Mouse (Mus musculus): ENCODE data around the gene Cyb5r4. TPM values are rescaled to one million over a fixed set of nuclear protein-coding genes. Genes with fewer than 3 reads are reported as not detected.
A peak's percentile ranks its signal among the peaks of the same experiment; 100 is the strongest.
"Not testable (repeated sequence)": the region's sequence is repeated elsewhere in the genome, so short reads cannot be mapped to it uniquely, and the experiment has no call there.

Cyb5r4 gene
- polyA plus RNA-seq (2015; fragmentation: Nextera tagmentation; extraction: Ambion mirVana) = 46.9 and 53.8 TPM in 2 replicates

DNA sequence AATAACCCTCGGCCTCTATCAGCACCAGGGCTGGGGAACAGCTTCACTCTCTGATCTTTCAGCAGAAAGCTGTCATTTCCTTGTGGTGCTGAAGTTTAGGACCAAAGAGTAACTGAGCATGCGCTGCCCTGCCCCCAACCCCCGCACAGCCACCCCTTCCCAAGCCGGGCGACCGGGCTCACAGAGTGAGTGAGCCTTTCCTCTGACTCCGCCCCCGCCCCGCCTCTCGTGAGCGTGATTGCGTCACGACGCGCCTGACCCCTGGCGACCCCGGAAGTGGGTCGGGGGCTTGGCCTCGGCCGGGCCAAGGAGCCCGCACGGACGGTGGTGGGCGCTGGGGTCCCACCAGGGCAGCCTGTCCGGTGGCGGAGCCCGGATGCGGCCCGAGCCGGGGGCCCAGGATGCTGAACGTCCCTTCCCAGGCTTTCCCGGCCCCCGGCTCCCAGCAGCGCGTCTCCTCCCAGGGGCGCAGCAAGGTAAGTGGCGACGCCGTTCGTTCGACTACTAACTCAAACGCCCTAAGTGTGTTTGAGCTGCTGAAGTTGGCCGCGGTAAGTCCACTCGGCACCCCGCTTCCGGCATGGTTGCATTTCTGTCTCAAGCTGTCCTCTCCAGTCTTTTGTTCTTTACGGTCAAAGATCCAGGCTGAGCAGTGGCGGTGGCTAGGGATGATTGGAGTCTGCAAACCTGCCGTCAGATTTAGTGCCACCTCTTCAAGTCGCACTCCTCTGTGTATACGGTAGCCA, at the start of gene Cyb5r4:
Gene Cyb5r4, plus strand, starts transcription at position 237 of the 746 bp plus-strand sequence.
- ATAC-seq (replicated peaks; ENCODE audit: extremely low read depth, insufficient read depth, low FRiP score) = peak; percentile 100
- Histone ChIP-seq H3K4me2 (ENCODE audit: low read depth, low read length) (peak within 1 kb of the TSS; percentile 89), H3K36me3 (ENCODE audit: control insufficient read depth, insufficient read depth) (no peaks in the 10 kb centered on the region), H3K27ac (ENCODE audit: low read length) (peak within 1 kb of the TSS; percentile 81), H3K4me3 (ENCODE audit: low read length) (peak within 1 kb of the TSS; percentile 80), H3K9ac (ENCODE audit: low read length) (peak within 1 kb of the TSS; percentile 86), H3K4me1 (ENCODE audit: control insufficient read depth, insufficient read depth, low read length) (peaks cover 16% of the 10 kb centered on the region), H3K9me3 (replicated peaks; ENCODE audit: control insufficient read depth, low read length) (no peaks in the 10 kb centered on the region), H3K27me3 (ENCODE audit: control insufficient read depth, insufficient read depth, low read length) (peaks cover 5% of the 10 kb centered on the region; the same call in 1 of the 2 replicates)
- under 1% methylated on average over 52 of the region's 52 CpGs for WGBS

DNA sequence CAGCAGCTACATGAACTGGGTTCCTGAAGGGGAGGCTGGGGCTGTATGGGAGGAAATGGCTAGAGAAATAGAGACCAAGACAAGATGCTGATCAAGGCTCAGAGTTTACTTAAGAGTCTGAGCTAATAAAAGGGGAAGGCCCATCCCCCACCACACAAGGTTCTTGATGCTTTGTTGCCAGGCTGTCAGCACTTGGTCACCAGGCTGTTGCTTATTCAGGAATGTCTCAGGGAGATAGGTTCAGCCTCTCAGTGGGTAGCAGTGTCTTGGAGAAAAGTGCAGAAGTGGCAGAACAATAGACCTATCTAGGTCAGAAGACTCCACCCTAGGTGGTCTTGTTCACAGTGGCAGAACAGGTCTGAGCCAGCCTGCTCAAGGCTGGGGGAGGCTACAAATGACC, 49.3 kb upstream of the Cyb5r4 start:
- not testable (repeated sequence) for H3K4me2 ChIP-seq (ENCODE audit: low read depth, low read length); H3K27me3 ChIP-seq (ENCODE audit: control insufficient read depth, insufficient read depth, low read length); H3K4me1 ChIP-seq (ENCODE audit: control insufficient read depth, insufficient read depth, low read length); H3K4me3 ChIP-seq (ENCODE audit: low read length); H3K9ac ChIP-seq (ENCODE audit: low read length); H3K9me3 ChIP-seq (replicated peaks; ENCODE audit: control insufficient read depth, low read length); H3K27ac ChIP-seq (ENCODE audit: low read length); H3K36me3 ChIP-seq (ENCODE audit: control insufficient read depth, insufficient read depth); ATAC-seq (replicated peaks; ENCODE audit: extremely low read depth, insufficient read depth, low FRiP score)

DNA sequence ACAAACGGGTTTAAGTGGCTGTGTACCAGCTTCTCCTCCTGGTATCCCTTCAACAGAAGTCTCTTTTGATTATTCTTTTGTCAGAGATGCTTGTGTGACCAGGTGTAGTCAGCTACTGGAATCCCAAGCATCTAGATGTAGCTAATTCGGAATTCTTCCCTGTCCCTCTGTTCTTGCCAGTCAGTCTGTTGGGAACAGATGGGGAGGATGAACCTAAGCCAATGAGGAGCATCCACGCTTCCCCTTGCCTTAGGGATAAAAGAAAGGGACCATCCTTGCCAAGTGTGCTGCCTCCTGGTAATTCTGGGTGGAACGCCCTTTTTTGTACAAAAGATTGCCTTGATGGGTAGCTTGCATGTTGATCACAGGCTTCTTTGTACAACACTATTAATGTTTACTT, 48.3 kb upstream of the Cyb5r4 start:
- Histone ChIP-seq H3K36me3 (ENCODE audit: control insufficient read depth, insufficient read depth) (no peaks in the 10 kb centered on the region), H3K4me3 (ENCODE audit: low read length) (no peak overlapping the region), H3K4me2 (ENCODE audit: low read depth, low read length) (no peak overlapping the region), H3K27me3 (ENCODE audit: control insufficient read depth, insufficient read depth, low read length) (no peaks in the 10 kb centered on the region), H3K27ac (ENCODE audit: low read length) (no peak overlapping the region), H3K9me3 (replicated peaks; ENCODE audit: control insufficient read depth, low read length) (no peaks in the 10 kb centered on the region), H3K4me1 (ENCODE audit: control insufficient read depth, insufficient read depth, low read length) (no peaks in the 10 kb centered on the region; the same call in 1 of the 2 replicates), H3K9ac (ENCODE audit: low read length) (no peak overlapping the region)
- ATAC-seq (replicated peaks; ENCODE audit: extremely low read depth, insufficient read depth, low FRiP score) = no peak
- WGBS = 66% methylated on average over 4 of the region's 4 CpGs

DNA sequence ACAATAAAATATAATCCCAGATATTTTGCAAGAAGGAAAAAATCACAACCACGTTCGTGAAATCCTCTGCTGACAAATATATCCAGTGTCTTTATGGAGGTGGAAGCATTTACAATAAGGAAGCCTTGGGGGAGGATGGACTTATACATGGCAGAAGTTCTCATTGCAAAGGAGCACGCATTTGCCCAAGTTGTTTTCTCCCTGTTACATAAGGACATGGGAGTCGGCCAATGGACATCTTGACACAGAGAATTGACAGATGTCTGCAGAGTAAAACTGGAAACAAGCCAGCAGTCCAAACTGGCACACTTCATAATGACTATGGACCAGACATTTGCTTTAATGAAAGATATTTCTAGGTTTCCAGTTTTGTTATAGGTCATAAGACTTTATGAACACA, 44.9 kb upstream of the Cyb5r4 start:
- Histone ChIP-seq H3K4me2 (ENCODE audit: low read depth, low read length) (no peak overlapping the region), H3K27me3 (ENCODE audit: control insufficient read depth, insufficient read depth, low read length) (no peaks in the 10 kb centered on the region), H3K27ac (ENCODE audit: low read length) (no peak overlapping the region), H3K4me3 (ENCODE audit: low read length) (no peak overlapping the region), H3K4me1 (ENCODE audit: control insufficient read depth, insufficient read depth, low read length) (no peaks in the 10 kb centered on the region; the same call in 1 of the 2 replicates), H3K9me3 (replicated peaks; ENCODE audit: control insufficient read depth, low read length) (no peaks in the 10 kb centered on the region), H3K36me3 (ENCODE audit: control insufficient read depth, insufficient read depth) (no peaks in the 10 kb centered on the region), H3K9ac (ENCODE audit: low read length) (no peak overlapping the region)
- WGBS = 68% methylated on average over 4 of the region's 4 CpGs
- ATAC-seq (replicated peaks; ENCODE audit: extremely low read depth, insufficient read depth, low FRiP score) = no peak

DNA sequence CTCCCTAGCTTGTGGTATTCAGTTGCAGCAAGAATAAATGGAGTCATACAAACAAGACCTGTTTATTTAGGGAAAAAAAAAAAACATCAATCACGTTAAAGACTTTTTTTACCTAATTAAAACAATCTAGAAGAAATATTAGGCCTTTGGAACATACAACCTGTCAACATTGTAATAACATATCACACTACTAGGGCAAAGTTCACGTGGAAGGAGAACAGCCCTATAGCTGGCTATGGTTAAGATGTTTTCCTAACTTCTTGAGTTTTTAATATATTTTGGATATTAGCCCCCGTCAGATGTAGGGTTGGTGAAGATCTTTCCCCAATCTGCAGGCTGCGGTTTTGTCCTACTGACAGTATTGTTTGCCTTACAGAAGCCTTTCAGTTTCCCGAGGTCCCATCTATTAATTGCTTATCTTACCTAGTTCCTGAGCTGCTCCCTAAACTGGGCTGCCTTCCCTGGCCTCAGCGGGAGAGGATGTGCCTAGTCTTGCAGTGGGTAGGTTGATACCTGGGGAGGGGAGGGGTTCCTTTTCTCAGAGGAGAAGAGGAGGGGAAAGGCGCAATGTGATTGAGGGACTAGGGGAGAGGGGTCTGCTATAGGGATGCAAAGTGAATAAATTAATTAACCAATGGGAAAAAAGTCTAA, 43.4 kb upstream of the Cyb5r4 start:
- no peak for ATAC-seq (replicated peaks; ENCODE audit: extremely low read depth, insufficient read depth, low FRiP score)
- Histone ChIP-seq H3K4me3 (ENCODE audit: low read length) (no peak overlapping the region), H3K27ac (ENCODE audit: low read length) (no peak overlapping the region), H3K4me1 (ENCODE audit: control insufficient read depth, insufficient read depth, low read length) (no peaks in the 10 kb centered on the region; the same call in 1 of the 2 replicates), H3K4me2 (ENCODE audit: low read depth, low read length) (no peak overlapping the region), H3K9ac (ENCODE audit: low read length) (no peak overlapping the region), H3K9me3 (replicated peaks; ENCODE audit: control insufficient read depth, low read length) (no peaks in the 10 kb centered on the region), H3K36me3 (ENCODE audit: control insufficient read depth, insufficient read depth) (no peaks in the 10 kb centered on the region), H3K27me3 (ENCODE audit: control insufficient read depth, insufficient read depth, low read length) (no peaks in the 10 kb centered on the region)
- 65% methylated on average over 7 of the region's 7 CpGs for WGBS

DNA sequence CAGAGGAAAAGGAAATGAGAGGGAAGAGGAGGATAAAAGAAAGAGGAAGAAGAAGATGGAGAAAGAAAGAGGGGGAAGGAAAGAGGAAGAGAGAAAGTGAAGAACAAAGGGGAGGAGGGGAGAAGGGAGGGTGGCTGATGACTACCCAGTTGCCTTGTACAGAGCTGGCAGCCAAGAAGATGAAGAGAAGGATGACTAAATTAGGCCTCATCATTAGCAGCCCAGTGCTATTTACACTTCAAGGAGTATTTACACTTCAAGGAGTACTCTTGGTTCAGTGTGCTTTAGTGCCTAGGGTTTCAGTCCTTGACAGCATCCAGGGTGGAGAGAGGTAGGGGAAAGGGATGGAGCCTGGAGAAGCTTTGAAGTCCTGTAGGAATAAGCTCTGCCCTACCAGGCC, 41.8 kb upstream of the Cyb5r4 start:
- H3K4me3 ChIP-seq (ENCODE audit: low read length) = no peak overlapping the region
- 0 out of 2 replicates have a peak, but pooled peaks cover 2% of the 10 kb centered on the region for H3K27me3 ChIP-seq (ENCODE audit: control insufficient read depth, insufficient read depth, low read length)
- H3K36me3 ChIP-seq (ENCODE audit: control insufficient read depth, insufficient read depth) = no peaks in the 10 kb centered on the region
- no peaks in the 10 kb centered on the region; the same call in 1 of the 2 replicates for H3K4me1 ChIP-seq (ENCODE audit: control insufficient read depth, insufficient read depth, low read length)
- H3K4me2 ChIP-seq (ENCODE audit: low read depth, low read length) = no peak overlapping the region
- no peak overlapping the region for H3K9ac ChIP-seq (ENCODE audit: low read length)
- ATAC-seq (replicated peaks; ENCODE audit: extremely low read depth, insufficient read depth, low FRiP score) = no peak
- H3K9me3 ChIP-seq (replicated peaks; ENCODE audit: control insufficient read depth, low read length) = no peaks in the 10 kb centered on the region
- no peak overlapping the region for H3K27ac ChIP-seq (ENCODE audit: low read length)

DNA sequence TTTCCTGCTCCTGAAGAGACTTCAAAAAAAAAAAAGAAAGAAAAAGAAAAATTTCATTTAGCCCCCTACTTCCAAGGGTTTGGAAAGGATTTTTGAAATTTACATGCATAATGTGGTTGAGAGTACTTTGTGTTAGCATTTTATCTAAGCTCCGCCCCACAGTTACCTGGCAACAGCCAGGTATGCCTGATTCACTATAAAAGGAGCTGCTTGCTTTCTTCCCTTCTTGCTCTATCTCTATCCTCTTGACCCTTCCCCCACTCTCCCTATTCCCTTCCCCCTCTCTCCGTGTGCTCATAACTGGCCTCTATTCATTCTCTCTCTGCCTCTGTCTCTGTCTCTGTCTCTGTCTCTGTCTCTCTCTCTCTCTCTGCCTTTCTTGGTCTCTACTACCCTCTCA, 40.9 kb upstream of the Cyb5r4 start:
- WGBS = 45% methylated on average over 2 of the region's 2 CpGs
- H3K9me3 ChIP-seq (replicated peaks; ENCODE audit: control insufficient read depth, low read length) = no peaks in the 10 kb centered on the region
- H3K4me2 ChIP-seq (ENCODE audit: low read depth, low read length) = no peak overlapping the region
- H3K4me1 ChIP-seq (ENCODE audit: control insufficient read depth, insufficient read depth, low read length) = no peaks in the 10 kb centered on the region; the same call in 1 of the 2 replicates
- ATAC-seq (replicated peaks; ENCODE audit: extremely low read depth, insufficient read depth, low FRiP score) = no peak
- no peak overlapping the region for H3K9ac ChIP-seq (ENCODE audit: low read length)
- 0 out of 2 replicates have a peak, but pooled peaks cover 2% of the 10 kb centered on the region for H3K27me3 ChIP-seq (ENCODE audit: control insufficient read depth, insufficient read depth, low read length)
- H3K36me3 ChIP-seq (ENCODE audit: control insufficient read depth, insufficient read depth) = no peaks in the 10 kb centered on the region
- no peak overlapping the region for H3K27ac ChIP-seq (ENCODE audit: low read length)
- no peak overlapping the region for H3K4me3 ChIP-seq (ENCODE audit: low read length)

DNA sequence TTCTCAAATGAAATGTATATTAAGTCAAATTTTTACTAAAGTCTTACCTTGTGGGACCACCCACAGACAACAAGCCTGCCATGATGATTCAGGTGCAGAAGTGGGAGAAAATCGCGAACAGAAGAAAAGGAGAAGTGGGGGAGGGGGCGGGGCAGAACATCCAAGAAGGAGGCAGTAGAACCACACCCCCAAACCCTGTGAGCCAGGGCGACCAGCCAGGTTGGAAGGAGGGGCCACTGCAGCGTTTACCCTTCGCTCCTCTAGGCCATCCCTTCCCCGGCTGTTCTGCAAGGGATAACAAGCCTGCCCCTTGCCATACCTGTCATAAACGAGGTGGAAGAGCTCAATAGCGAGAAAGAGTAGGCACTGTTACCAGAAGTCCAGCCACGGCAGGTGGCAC, 40.3 kb upstream of the Cyb5r4 start:
- WGBS = 34% methylated on average over 10 of the region's 10 CpGs
- ATAC-seq (replicated peaks; ENCODE audit: extremely low read depth, insufficient read depth, low FRiP score) = no peak
- Histone ChIP-seq H3K4me2 (ENCODE audit: low read depth, low read length) (no peak overlapping the region), H3K4me1 (ENCODE audit: control insufficient read depth, insufficient read depth, low read length) (no peaks in the 10 kb centered on the region; the same call in 1 of the 2 replicates), H3K27ac (ENCODE audit: low read length) (no peak overlapping the region), H3K36me3 (ENCODE audit: control insufficient read depth, insufficient read depth) (no peaks in the 10 kb centered on the region), H3K27me3 (ENCODE audit: control insufficient read depth, insufficient read depth, low read length) (0 out of 2 replicates have a peak, but pooled peaks cover 2% of the 10 kb centered on the region), H3K9me3 (replicated peaks; ENCODE audit: control insufficient read depth, low read length) (no peaks in the 10 kb centered on the region), H3K9ac (ENCODE audit: low read length) (no peak overlapping the region), H3K4me3 (ENCODE audit: low read length) (no peak overlapping the region)

DNA sequence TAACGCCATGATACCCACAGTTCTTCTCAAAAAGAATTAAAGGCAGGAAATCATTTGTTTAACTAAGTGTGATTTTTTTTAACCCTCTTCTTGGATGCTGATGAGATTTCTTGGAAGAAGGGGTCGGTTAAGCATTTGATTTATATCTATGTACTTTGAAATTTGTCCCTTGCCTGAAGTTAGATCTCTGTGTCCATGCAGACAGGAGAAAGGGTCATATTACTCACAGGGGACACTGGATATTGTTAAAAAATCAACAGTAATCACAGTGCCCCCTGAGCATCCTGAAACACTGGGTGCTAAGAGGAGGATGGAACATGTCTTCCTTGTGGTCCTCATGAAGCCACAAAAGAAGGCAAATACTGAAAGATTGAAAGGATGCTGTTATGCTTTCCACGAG, 37.2 kb upstream of the Cyb5r4 start:
- no peak overlapping the region for H3K9ac ChIP-seq (ENCODE audit: low read length)
- no peaks in the 10 kb centered on the region for H3K9me3 ChIP-seq (replicated peaks; ENCODE audit: control insufficient read depth, low read length)
- H3K36me3 ChIP-seq (ENCODE audit: control insufficient read depth, insufficient read depth) = no peaks in the 10 kb centered on the region
- H3K4me2 ChIP-seq (ENCODE audit: low read depth, low read length) = no peak overlapping the region
- H3K27me3 ChIP-seq (ENCODE audit: control insufficient read depth, insufficient read depth, low read length) = 0 out of 2 replicates have a peak, but pooled peaks cover 2% of the 10 kb centered on the region
- H3K4me1 ChIP-seq (ENCODE audit: control insufficient read depth, insufficient read depth, low read length) = no peaks in the 10 kb centered on the region
- no peak overlapping the region for H3K27ac ChIP-seq (ENCODE audit: low read length)
- WGBS = 68% methylated on average over 3 of the region's 3 CpGs
- no peak overlapping the region for H3K4me3 ChIP-seq (ENCODE audit: low read length)
- ATAC-seq (replicated peaks; ENCODE audit: extremely low read depth, insufficient read depth, low FRiP score) = no peak

All from heart, embryonic 16.5 days (tissue).